Mouse (Mus musculus) neural tube, embryonic 14.5 days (tissue): ENCODE measurements around the gene Fam189a2. TPM values are rescaled to one million over a fixed set of nuclear protein-coding genes. Genes with fewer than 3 reads are reported as not detected.

Source experiments
- ATAC-seq: fragments of 200-750 bp; cut with Nextera tagmentation; 2 replicates; pipeline ENCODE4 v1.8.0; 2017; ENCODE audit warnings: low read depth, mild to moderate bottlenecking, moderate TSS enrichment, moderate library complexity
- H3K27ac ChIP-seq: fragments of 300-500 bp; sonication (generic); 2 replicates; pipeline ENCODE4 v1.5.1; 2014; ENCODE audit warnings: low read depth, mild to moderate bottlenecking, control low read depth, low read length, moderate library complexity, mixed read lengths
- H3K27me3 ChIP-seq: fragments of 300-500 bp; sonication (generic); 2 replicates; pipeline ENCODE4 v1.6.1; 2014; ENCODE audit warnings: low read length; ENCODE audit not compliant: control insufficient read depth, insufficient read depth
- H3K36me3 ChIP-seq: fragments of 300-500 bp; sonication (generic); 2 replicates; pipeline ENCODE4 v1.6.1; 2014; ENCODE audit warnings: low read length, mixed read lengths; ENCODE audit not compliant: control insufficient read depth, insufficient read depth
- H3K4me1 ChIP-seq: fragments of 300-500 bp; sonication (generic); 2 replicates; pipeline ENCODE4 v1.6.1; 2014; ENCODE audit warnings: low read length; ENCODE audit not compliant: control insufficient read depth, insufficient read depth
- H3K4me2 ChIP-seq: fragments of 300-500 bp; sonication (generic); 2 replicates; pipeline ENCODE4 v1.6.1; 2014; ENCODE audit warnings: mild to moderate bottlenecking, low read depth, low read length, control low read depth
- H3K4me3 ChIP-seq: fragments of 300-500 bp; sonication (generic); 2 replicates; pipeline ENCODE4 v1.5.1; 2014; ENCODE audit warnings: low read depth, low read length, control low read depth, mixed read lengths
- H3K9ac ChIP-seq: fragments of 300-500 bp; sonication (generic); replicated peaks from 2 replicates; pipeline ENCODE4 v1.6.1; 2014; ENCODE audit warnings: low read depth, mild to moderate bottlenecking, control low read depth, low read length, mixed read lengths
- H3K9me3 ChIP-seq: fragments of 300-500 bp; sonication (generic); 2 replicates; pipeline ENCODE4 v1.6.1; 2016; ENCODE audit warnings: low read length; ENCODE audit not compliant: control insufficient read depth
- WGBS: fragments of 180-500 bp; shearing (Covaris S2); extraction: QIAGEN DNeasy Blood & Tissue Kit; methylation state at CpG from one replicate; pipeline ENCODE4 v1.1.7; 2014; 5-methylcytosine and 5-hydroxymethylcytosine counted together
- polyA plus RNA-seq: library from polyadenylated mRNA; unstranded; fragments of >200 nt; fragmentation: Nextera tagmentation; extraction: Ambion mirVana; gene quantifications from 2 replicates; pipeline ENCODE4 v1.2.1, GENCODE M21; 2014

Fam189a2 gene
- polyA plus RNA-seq, 1 experiment from 2014 or later = 3.1 TPM

DNA sequence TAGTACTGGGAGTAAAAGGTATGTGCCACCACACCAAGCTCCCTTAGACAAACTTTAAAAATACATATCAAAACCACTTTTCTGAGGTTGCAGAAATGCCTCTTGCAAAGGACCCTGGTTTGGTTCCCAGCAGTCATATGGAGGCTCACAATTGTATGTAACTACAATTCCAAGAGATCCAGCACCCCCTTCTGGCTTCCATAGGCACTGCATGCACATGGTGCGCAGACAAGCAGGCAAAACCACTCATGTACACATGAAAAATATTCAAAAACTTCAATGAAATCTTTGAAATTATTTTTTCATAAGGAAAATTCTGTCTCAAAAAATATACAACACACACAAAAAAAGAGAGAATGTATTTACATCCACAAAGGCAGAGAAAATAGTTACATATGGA lies 26.1 kb upstream of the Fam189a2 start:
- no peak overlapping the region for H3K4me3 ChIP-seq
- H3K4me1 ChIP-seq = no peaks in the 10 kb centered on the region
- H3K36me3 ChIP-seq = no peaks in the 10 kb centered on the region
- H3K27me3 ChIP-seq = no peaks in the 10 kb centered on the region
- no peak for ATAC-seq
- WGBS = 97% methylated on average over 1 of the region's 1 CpGs
- no peak overlapping the region for H3K27ac ChIP-seq
- no peaks in the 10 kb centered on the region for H3K9me3 ChIP-seq
- no peak overlapping the region for H3K4me2 ChIP-seq
- H3K9ac ChIP-seq = no peak overlapping the region

DNA sequence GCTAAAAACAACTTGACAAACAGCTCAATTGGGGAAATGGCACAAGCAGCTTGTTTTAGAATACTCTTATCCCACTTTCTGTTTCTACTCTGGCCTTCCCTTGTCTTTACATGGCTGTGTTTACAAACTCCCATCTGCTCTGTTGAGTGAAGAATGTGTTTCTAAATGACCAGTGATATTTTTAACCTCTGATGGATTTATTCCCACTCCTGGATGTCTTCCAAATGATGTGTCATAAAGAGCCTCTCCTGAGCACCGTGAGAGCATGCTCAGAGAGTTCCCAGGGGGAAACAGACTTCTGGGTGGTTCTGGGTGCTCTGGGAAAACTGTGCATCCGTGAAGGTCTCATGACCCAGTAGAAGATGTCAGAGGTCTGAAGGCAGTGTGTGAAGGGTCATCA lies 24.1 kb upstream of the Fam189a2 start:
- Histone ChIP-seq H3K4me3 (no peak overlapping the region), H3K9me3 (no peaks in the 10 kb centered on the region), H3K4me2 (no peak overlapping the region), H3K4me1 (no peaks in the 10 kb centered on the region), H3K9ac (no peak overlapping the region), H3K27ac (no peak overlapping the region), H3K36me3 (no peaks in the 10 kb centered on the region), H3K27me3 (no peaks in the 10 kb centered on the region)
- WGBS = 32% methylated on average over 2 of the region's 2 CpGs
- no peak for ATAC-seq

DNA sequence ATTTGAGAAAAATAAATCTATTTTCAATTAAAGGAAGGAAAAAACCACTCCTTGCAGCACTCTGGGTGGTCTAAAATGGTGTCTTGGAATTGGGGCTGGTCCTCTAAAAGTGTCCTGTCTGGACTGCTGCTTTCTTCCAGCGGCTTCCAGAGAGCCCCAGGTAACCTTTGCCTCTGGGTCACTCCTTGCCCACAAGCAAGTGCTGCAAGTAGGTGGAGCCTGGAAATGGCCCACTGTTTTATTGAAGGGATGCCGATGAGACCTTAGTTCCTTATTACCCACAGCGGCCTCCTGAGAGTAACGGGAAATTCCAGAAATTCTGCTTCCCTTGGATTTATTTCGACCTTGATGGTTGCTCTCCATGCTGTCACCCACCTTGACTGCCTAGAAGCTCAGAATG lies 23.4 kb upstream of the Fam189a2 start:
- H3K9ac ChIP-seq = no peak overlapping the region
- H3K4me1 ChIP-seq = no peaks in the 10 kb centered on the region
- no peak overlapping the region for H3K4me3 ChIP-seq
- H3K36me3 ChIP-seq = no peaks in the 10 kb centered on the region
- no peaks in the 10 kb centered on the region for H3K27me3 ChIP-seq
- H3K4me2 ChIP-seq = no peak overlapping the region
- WGBS = 32% methylated on average over 5 of the region's 5 CpGs
- no peaks in the 10 kb centered on the region for H3K9me3 ChIP-seq
- no peak for ATAC-seq
- no peak overlapping the region for H3K27ac ChIP-seq

DNA sequence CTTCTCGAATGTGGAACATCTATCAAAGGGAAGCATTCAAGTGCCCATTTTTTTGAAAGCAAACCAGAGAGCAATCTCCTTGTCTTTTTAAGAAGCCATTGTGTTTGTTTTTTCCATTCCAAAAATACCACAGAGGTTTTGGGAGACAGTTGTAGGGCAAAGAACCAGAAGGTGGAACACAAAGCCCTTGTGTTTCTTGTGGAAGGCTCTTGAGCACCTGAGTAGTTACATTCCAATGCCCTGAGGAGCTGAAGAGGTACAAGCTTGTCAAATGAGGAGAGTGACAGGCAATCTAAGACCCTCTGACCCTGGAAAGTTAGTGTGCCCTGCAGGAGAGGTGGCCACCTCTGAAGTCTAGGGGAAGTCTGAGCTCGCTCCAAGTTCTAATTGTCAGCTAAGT lies 19.7 kb upstream of the Fam189a2 start:
- ATAC-seq = no peak
- Histone ChIP-seq H3K4me1 (no peaks in the 10 kb centered on the region), H3K9ac (no peak overlapping the region), H3K27ac (no peak overlapping the region), H3K4me2 (no peak overlapping the region), H3K36me3 (no peaks in the 10 kb centered on the region), H3K9me3 (no peaks in the 10 kb centered on the region), H3K27me3 (no peaks in the 10 kb centered on the region), H3K4me3 (no peak overlapping the region)
- WGBS = 85% methylated on average over 2 of the region's 2 CpGs

DNA sequence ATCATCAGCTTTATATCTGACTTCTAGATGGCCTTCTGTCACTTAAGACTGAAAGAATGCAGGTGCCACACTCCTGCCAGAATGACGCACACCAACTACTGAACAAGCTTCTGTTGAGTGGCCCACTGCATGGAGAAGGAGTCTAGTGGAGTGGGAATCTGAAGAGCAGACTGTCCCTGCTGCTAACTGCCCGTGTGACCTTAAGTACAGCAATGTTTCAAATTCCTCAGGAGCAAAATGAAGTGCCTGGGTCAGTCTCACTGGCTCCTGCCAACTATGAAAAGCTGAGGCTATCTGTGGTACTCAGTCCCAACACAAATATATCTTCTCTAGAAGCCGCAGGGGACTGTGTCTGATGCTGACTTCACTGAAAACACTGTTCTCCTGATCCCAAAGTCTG lies 18.5 kb upstream of the Fam189a2 start:
- no peak for ATAC-seq
- H3K9ac ChIP-seq = no peak overlapping the region
- H3K4me1 ChIP-seq = no peaks in the 10 kb centered on the region
- no peaks in the 10 kb centered on the region for H3K36me3 ChIP-seq
- H3K27ac ChIP-seq = no peak overlapping the region
- no peak overlapping the region for H3K4me3 ChIP-seq
- 78% methylated on average over 3 of the region's 3 CpGs for WGBS
- H3K4me2 ChIP-seq = no peak overlapping the region
- H3K9me3 ChIP-seq = no peaks in the 10 kb centered on the region
- no peaks in the 10 kb centered on the region for H3K27me3 ChIP-seq

DNA sequence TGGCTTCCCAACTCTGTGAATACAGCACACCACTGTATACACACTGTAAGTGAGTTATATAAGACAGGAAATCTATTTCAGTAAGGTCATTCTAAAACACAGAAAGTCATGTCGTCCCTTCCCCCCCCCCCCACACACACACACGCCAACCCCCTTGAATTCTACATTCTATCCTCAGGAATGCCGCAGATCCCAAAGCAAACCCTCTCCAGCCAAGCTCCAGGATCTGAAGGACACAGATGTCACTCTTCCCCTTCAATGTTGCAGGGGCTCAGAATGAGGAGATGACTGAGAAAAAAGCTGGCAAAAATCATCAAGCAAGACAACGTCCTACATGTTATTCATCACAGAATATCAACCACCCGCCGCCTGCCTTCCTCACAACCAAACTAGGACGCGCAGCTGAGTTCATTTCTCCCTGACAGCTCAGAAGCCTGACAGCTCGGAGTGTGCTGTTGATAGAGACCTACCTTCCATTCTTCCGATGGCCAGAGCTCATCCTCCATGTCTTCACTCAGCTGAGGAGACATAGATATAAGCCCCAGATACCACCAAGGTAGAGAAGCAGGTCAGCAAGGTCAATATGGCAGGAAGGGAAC lies 15.7 kb upstream of the Fam189a2 start:
- Histone ChIP-seq H3K27ac (no peak overlapping the region), H3K9me3 (no peaks in the 10 kb centered on the region), H3K9ac (no peak overlapping the region), H3K4me1 (no peaks in the 10 kb centered on the region), H3K36me3 (no peaks in the 10 kb centered on the region), H3K27me3 (no peaks in the 10 kb centered on the region), H3K4me2 (no peak overlapping the region), H3K4me3 (no peak overlapping the region)
- ATAC-seq = no peak
- WGBS = 91% methylated on average over 10 of the region's 10 CpGs

DNA sequence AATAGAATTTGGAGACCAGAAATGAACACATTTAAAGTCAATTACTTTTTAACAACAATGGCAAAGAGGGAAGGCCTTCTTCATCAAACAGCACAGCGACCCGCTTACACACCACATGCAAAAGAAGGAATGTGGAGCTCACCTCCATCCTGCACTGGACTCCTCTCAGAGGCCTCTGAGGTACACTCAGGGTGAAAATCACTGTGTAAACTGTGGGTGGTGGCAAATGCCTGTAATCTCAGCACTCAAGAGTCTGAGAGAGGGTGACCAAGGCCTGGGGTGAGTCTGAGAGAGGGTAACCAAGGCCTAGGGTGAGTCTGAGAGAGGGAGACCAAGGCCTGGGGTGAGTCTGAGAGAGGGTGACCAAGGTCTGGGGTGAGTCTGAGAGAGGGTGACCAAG lies 11.6 kb upstream of the Fam189a2 start:
- Histone ChIP-seq H3K36me3 (no peaks in the 10 kb centered on the region), H3K4me2 (no peak overlapping the region), H3K4me1 (no peaks in the 10 kb centered on the region), H3K9me3 (no peaks in the 10 kb centered on the region), H3K27me3 (no peaks in the 10 kb centered on the region), H3K9ac (no peak overlapping the region), H3K4me3 (no peak overlapping the region), H3K27ac (no peak overlapping the region)
- no peak for ATAC-seq
- 98% methylated on average over 2 of the region's 2 CpGs for WGBS

DNA sequence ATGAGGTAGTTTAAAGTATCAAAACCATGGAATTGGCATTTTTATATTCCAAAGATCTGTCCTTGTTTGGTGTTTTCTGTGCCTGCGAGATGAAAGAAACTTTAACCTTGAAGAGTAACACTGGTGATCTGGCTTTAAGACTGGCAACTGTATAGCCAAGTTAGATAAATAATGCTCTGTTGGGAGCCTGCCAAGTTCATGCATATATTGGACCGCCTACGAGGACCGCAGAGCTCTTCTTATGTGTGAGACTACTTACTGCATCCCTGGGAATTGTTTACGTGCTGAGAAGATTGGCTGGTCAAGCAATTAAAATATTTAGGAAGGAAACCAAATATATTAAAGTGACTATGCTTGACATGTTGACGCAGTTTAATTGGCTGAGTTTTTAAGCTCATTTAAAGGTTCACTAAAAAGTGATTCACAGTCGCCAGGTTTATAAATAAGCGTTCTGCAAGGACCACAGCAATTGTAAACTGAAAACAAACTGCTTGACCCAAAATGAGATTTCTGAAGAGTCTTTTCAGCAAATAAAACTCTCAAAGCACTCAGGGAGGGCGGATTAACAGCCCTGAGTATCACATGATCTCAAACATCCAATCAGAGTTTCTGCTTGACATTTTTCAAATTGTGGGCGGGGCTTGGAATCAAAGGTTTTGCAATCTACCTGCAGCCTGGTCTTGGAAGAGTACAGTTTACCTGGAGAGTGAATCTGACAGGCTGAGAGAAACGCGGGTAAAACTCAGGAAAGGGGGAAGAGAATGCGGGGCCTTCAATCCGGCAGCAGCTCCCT lies 8.4 kb upstream of the Fam189a2 start:
- H3K4me1 ChIP-seq = no peaks in the 10 kb centered on the region
- ATAC-seq = no peak
- H3K9me3 ChIP-seq = no peaks in the 10 kb centered on the region
- no peak overlapping the region for H3K9ac ChIP-seq
- H3K4me3 ChIP-seq = no peak overlapping the region
- WGBS = 78% methylated on average over 14 of the region's 14 CpGs
- H3K36me3 ChIP-seq = no peaks in the 10 kb centered on the region
- H3K27me3 ChIP-seq = no peaks in the 10 kb centered on the region
- H3K27ac ChIP-seq = no peak overlapping the region
- H3K4me2 ChIP-seq = no peak overlapping the region

DNA sequence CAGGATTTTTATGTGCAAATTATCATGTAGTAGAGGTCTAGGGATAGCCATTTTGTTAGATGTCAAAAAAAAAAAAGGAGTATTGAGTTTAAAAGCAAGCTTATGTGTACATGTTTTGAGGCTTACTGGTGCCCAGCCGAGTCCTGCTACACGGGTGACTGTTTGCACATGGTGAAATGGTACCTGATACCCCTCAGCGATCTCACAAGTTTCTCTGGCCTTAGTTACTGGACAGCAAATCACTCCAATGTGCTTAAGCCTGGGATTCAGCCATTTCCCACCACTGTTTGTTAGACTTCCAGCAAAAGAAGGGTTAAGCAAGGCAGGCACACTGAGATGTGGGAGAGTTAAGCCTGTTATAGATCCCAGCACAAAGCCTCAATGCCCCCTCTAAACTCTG lies 3.5 kb upstream of the Fam189a2 start:
- no peaks in the 10 kb centered on the region for H3K9me3 ChIP-seq
- H3K4me2 ChIP-seq = no peak overlapping the region
- no peaks in the 10 kb centered on the region for H3K36me3 ChIP-seq
- ATAC-seq = no peak
- no peak overlapping the region for H3K27ac ChIP-seq
- no peak overlapping the region for H3K9ac ChIP-seq
- peaks cover 8% of the 10 kb centered on the region; the same call in 1 of the 2 replicates for H3K4me1 ChIP-seq
- H3K4me3 ChIP-seq = no peak overlapping the region
- 82% methylated on average over 3 of the region's 3 CpGs for WGBS
- H3K27me3 ChIP-seq = peaks cover 5% of the 10 kb centered on the region; the same call in 1 of the 2 replicates
